Mouse (Mus musculus): ENCODE data around the gene Gfm1. TPM values are rescaled to one million over a fixed set of nuclear protein-coding genes. Genes with fewer than 3 reads are reported as not detected.

Gene Gfm1
- polyA plus RNA-seq, 1 experiment from 2014 or later = 66.3 TPM

- H3K27me3 ChIP-seq (ENCODE audit: insufficient read depth, low read length) = peaks cover 26% of the 10 kb centered on the region
- no peak overlapping the region for H3K4me3 ChIP-seq (ENCODE audit: low read length)
- H3K4me1 ChIP-seq (ENCODE audit: insufficient read depth, low read length) = peaks cover 3% of the 10 kb centered on the region
- H3K4me2 ChIP-seq (replicated peaks; ENCODE audit: low read depth, low read length) = no peak overlapping the region
- H3K27ac ChIP-seq (ENCODE audit: low read length) = no peak overlapping the region
- peak; percentile 39; the same call in 1 of the 2 replicates for ATAC-seq (ENCODE audit: low FRiP score, low TSS enrichment)
- under 1% methylated on average over 5 of the region's 5 CpGs for WGBS
- no peaks in the 10 kb centered on the region for H3K36me3 ChIP-seq (ENCODE audit: insufficient read depth, low read length)
- H3K9ac ChIP-seq (replicated peaks; ENCODE audit: low read length) = no peak overlapping the region
- no peaks in the 10 kb centered on the region for H3K9me3 ChIP-seq (ENCODE audit: low read length)
These were observed 82.9 kb downstream of the Gfm1 start for GRCm38 (mm10) chr3:67512807-67513206.

- peaks cover 3% of the 10 kb centered on the region for H3K4me1 ChIP-seq (ENCODE audit: insufficient read depth, low read length)
- peak; percentile 49; the same call in 1 of the 2 replicates for ATAC-seq (ENCODE audit: low FRiP score, low TSS enrichment)
- H3K9me3 ChIP-seq (ENCODE audit: low read length) = no peaks in the 10 kb centered on the region
- H3K4me2 ChIP-seq (replicated peaks; ENCODE audit: low read depth, low read length) = peak overlapping the region; percentile 100
- no peaks in the 10 kb centered on the region for H3K36me3 ChIP-seq (ENCODE audit: insufficient read depth, low read length)
- H3K9ac ChIP-seq (replicated peaks; ENCODE audit: low read length) = peak overlapping the region; percentile 67
- H3K27me3 ChIP-seq (ENCODE audit: insufficient read depth, low read length) = peaks cover 29% of the 10 kb centered on the region
- no peak overlapping the region for H3K27ac ChIP-seq (ENCODE audit: low read length)
- peak overlapping the region; percentile 63 for H3K4me3 ChIP-seq (ENCODE audit: low read length)
- 4% methylated on average over 39 of the region's 40 CpGs for WGBS
These were observed 84.9 kb downstream of the Gfm1 start for GRCm38 (mm10) chr3:67514801-67515273.

- H3K36me3 ChIP-seq (ENCODE audit: insufficient read depth, low read length) = no peaks in the 10 kb centered on the region
- no peak within 1 kb of the TSS for H3K27ac ChIP-seq (ENCODE audit: low read length)
- peaks cover 3% of the 10 kb centered on the region for H3K4me1 ChIP-seq (ENCODE audit: insufficient read depth, low read length)
- H3K4me2 ChIP-seq (replicated peaks; ENCODE audit: low read depth, low read length) = peak within 1 kb of the TSS; percentile 100
- H3K9me3 ChIP-seq (ENCODE audit: low read length) = no peaks in the 10 kb centered on the region
- peak within 1 kb of the TSS; percentile 63 for H3K4me3 ChIP-seq (ENCODE audit: low read length)
- WGBS = 1% methylated on average over 38 of the region's 38 CpGs
- peak; percentile 68 for ATAC-seq (ENCODE audit: low FRiP score, low TSS enrichment)
- peaks cover 29% of the 10 kb centered on the region for H3K27me3 ChIP-seq (ENCODE audit: insufficient read depth, low read length)
- peak within 1 kb of the TSS; percentile 67 for H3K9ac ChIP-seq (replicated peaks; ENCODE audit: low read length)
These were observed 85.4 kb downstream of the Gfm1 start, which contains the start of gene Rarres1 for GRCm38 (mm10) chr3:67515274-67515801. Rarres1 (minus strand) TSS chr3:67515523.

GRCm38 (mm10) chr3:67520568-67521143, 90.8 kb downstream of the Gfm1 start:
- Histone ChIP-seq H3K27me3 (ENCODE audit: insufficient read depth, low read length) (peaks cover 13% of the 10 kb centered on the region), H3K4me2 (replicated peaks; ENCODE audit: low read depth, low read length) (no peak overlapping the region), H3K9me3 (ENCODE audit: low read length) (no peaks in the 10 kb centered on the region), H3K4me3 (ENCODE audit: low read length) (no peak overlapping the region), H3K9ac (replicated peaks; ENCODE audit: low read length) (no peak overlapping the region), H3K4me1 (ENCODE audit: insufficient read depth, low read length) (peaks cover under 1% of the 10 kb centered on the region; the same call in 1 of the 2 replicates), H3K27ac (ENCODE audit: low read length) (no peak overlapping the region), H3K36me3 (ENCODE audit: insufficient read depth, low read length) (no peaks in the 10 kb centered on the region)
- ATAC-seq (ENCODE audit: low FRiP score, low TSS enrichment) = no peak
- WGBS = 86% methylated on average over 5 of the region's 5 CpGs

GRCm38 (mm10) chr3:67522709-67523108, 92.8 kb downstream of the Gfm1 start:
- H3K4me2 ChIP-seq (replicated peaks; ENCODE audit: low read depth, low read length) = no peak overlapping the region
- H3K4me1 ChIP-seq (ENCODE audit: insufficient read depth, low read length) = no peaks in the 10 kb centered on the region
- peaks cover 3% of the 10 kb centered on the region; the same call in 1 of the 2 replicates for H3K27me3 ChIP-seq (ENCODE audit: insufficient read depth, low read length)
- no peak overlapping the region for H3K4me3 ChIP-seq (ENCODE audit: low read length)
- H3K36me3 ChIP-seq (ENCODE audit: insufficient read depth, low read length) = no peaks in the 10 kb centered on the region
- no peak for ATAC-seq (ENCODE audit: low FRiP score, low TSS enrichment)
- no peak overlapping the region for H3K9ac ChIP-seq (replicated peaks; ENCODE audit: low read length)
- 84% methylated on average over 8 of the region's 8 CpGs for WGBS
- H3K9me3 ChIP-seq (ENCODE audit: low read length) = no peaks in the 10 kb centered on the region
- H3K27ac ChIP-seq (ENCODE audit: low read length) = no peak overlapping the region

GRCm38 (mm10) chr3:67524768-67525167, 94.9 kb downstream of the Gfm1 start:
- H3K27ac ChIP-seq (ENCODE audit: low read length) = no peak overlapping the region
- no peaks in the 10 kb centered on the region for H3K27me3 ChIP-seq (ENCODE audit: insufficient read depth, low read length)
- ATAC-seq (ENCODE audit: low FRiP score, low TSS enrichment) = no peak
- H3K4me1 ChIP-seq (ENCODE audit: insufficient read depth, low read length) = no peaks in the 10 kb centered on the region
- no peak overlapping the region for H3K4me2 ChIP-seq (replicated peaks; ENCODE audit: low read depth, low read length)
- H3K4me3 ChIP-seq (ENCODE audit: low read length) = no peak overlapping the region
- no peaks in the 10 kb centered on the region for H3K9me3 ChIP-seq (ENCODE audit: low read length)
- 78% methylated on average over 6 of the region's 6 CpGs for WGBS
- no peaks in the 10 kb centered on the region for H3K36me3 ChIP-seq (ENCODE audit: insufficient read depth, low read length)
- no peak overlapping the region for H3K9ac ChIP-seq (replicated peaks; ENCODE audit: low read length)

Other genes starting within 250 kb of the Gfm1 start
- 11.6 and 12.1 TPM in 2 replicates for gene Mlf1, start 56.0 kb upstream of the Gfm1 start, polyA plus RNA-seq (2015; fragmentation: Nextera tagmentation; extraction: Ambion mirVana)
- not detected in 2 replicates for gene Gm17402, start 54.9 kb upstream of the Gfm1 start, polyA plus RNA-seq (2015; fragmentation: Nextera tagmentation; extraction: Ambion mirVana)
- 67.2 and 69.6 TPM in 2 replicates for gene Lxn, start 33.8 kb downstream of the Gfm1 start, polyA plus RNA-seq (2015; fragmentation: Nextera tagmentation; extraction: Ambion mirVana)
- gene Rarres1, start 85.4 kb downstream of the Gfm1 start, polyA plus RNA-seq (2015; fragmentation: Nextera tagmentation; extraction: Ambion mirVana) = 3.5 and 4.6 TPM in 2 replicates
- gene Mfsd1, start 152.6 kb downstream of the Gfm1 start, polyA plus RNA-seq (2015; fragmentation: Nextera tagmentation; extraction: Ambion mirVana) = 97.5 and 108 TPM in 2 replicates

Measured in kidney, embryonic 16.5 days (tissue).